Mouse (Mus musculus) testis, adult 2 months (tissue): ENCODE data around the gene Gabbr1. TPM values are rescaled to one million over a fixed set of nuclear protein-coding genes. Genes with fewer than 3 reads are reported as not detected.

Source experiments
- H3K27ac ChIP-seq: fragments of 200-500 bp; 2 replicates; pipeline ENCODE4 v1.5.1; 2012; ENCODE audit warnings: low read depth, low read length; ENCODE audit not compliant: control insufficient read depth, insufficient read depth
- H3K27me3 ChIP-seq: fragments of 200-500 bp; 2 replicates; pipeline ENCODE4 v1.6.1; 2012; ENCODE audit warnings: mild to moderate bottlenecking, low read length, moderate library complexity; ENCODE audit not compliant: control insufficient read depth, insufficient read depth
- H3K36me3 ChIP-seq: fragments of 200-500 bp; 2 replicates; pipeline ENCODE4 v1.6.1; 2012; ENCODE audit warnings: mild to moderate bottlenecking, low read length; ENCODE audit not compliant: control insufficient read depth, insufficient read depth
- H3K4me1 ChIP-seq: fragments of 200-500 bp; 2 replicates; pipeline ENCODE4 v1.6.1; 2012; ENCODE audit warnings: low read length; ENCODE audit not compliant: control insufficient read depth, insufficient read depth
- H3K4me3 ChIP-seq: fragments of 200-500 bp; 2 replicates; pipeline ENCODE4 v1.5.1; 2012; ENCODE audit warnings: low read depth, mild to moderate bottlenecking, low read length, moderate library complexity, mixed read lengths; ENCODE audit not compliant: control insufficient read depth
- CTCF ChIP-seq: fragments of 200-500 bp; IDR thresholded peaks from 2 replicates; pipeline ENCODE4 v1.5.1; 2012; ENCODE audit warnings: low read depth, mild to moderate bottlenecking, inconsistent platforms, low read length, moderate library complexity; ENCODE audit not compliant: control insufficient read depth, insufficient read depth, insufficient replicate concordance
- POLR2A ChIP-seq: fragments of 200-500 bp; IDR thresholded peaks from 2 replicates; pipeline ENCODE4 v1.6.1; 2012; ENCODE audit warnings: low read depth, mild to moderate bottlenecking, inconsistent platforms, low read length, moderate library complexity; ENCODE audit not compliant: control insufficient read depth
- polyA plus RNA-seq: library from polyadenylated mRNA; depleted of rRNA; stranded (reverse); fragments of >200 nt; gene quantifications from 2 replicates; pipeline ENCODE4 v1.2.3, GENCODE M21; 2012

Gene Gabbr1
- polyA plus RNA-seq, 1 experiment: 12.3 TPM

DNA sequence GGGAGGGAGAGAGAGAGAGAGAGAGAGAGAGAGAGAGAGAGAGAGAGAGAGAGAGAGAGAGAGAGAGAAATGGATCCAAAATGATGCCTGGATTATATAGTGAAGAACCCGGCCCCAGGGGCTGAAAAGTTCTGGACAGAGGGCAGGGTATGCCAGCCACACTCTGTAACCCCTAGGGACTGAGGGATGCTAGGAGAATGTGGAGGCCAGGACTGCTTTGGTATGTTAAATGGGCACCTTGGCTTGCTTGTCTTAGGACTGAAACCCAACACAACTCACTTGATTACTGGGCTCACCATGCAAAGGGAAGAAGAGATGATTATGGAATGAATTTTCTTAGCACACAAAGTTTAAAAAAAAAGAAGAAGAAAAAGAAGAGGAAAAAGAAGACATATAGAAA, 32.4 kb downstream of the Gabbr1 start:
- no peak for TF ChIP-seq CTCF
- no peak for TF ChIP-seq POLR2A
- H3K36me3 ChIP-seq: no peaks in the 10 kb centered on the region
- no peaks in the 10 kb centered on the region for H3K4me1 ChIP-seq
- H3K4me3 ChIP-seq: no peak overlapping the region
- H3K27ac ChIP-seq: no peak overlapping the region
- H3K27me3 ChIP-seq: no peaks in the 10 kb centered on the region

- Histone ChIP-seq H3K4me1 (no peaks in the 10 kb centered on the region), H3K4me3 (no peak overlapping the region), H3K27me3 (no peaks in the 10 kb centered on the region), H3K36me3 (no peaks in the 10 kb centered on the region), H3K27ac (no peak overlapping the region)
- TF ChIP-seq CTCF (no peak), POLR2A (no peak)
These were observed 33.2 kb downstream of the Gabbr1 start for GRCm38 (mm10) chr17:37078990-37079389.

GRCm38 (mm10) chr17:37080119-37080518, 34.4 kb downstream of the Gabbr1 start:
- H3K27me3 ChIP-seq: no peaks in the 10 kb centered on the region
- no peaks in the 10 kb centered on the region for H3K4me1 ChIP-seq
- TF ChIP-seq CTCF (no peak), POLR2A (no peak)
- H3K27ac ChIP-seq: no peak overlapping the region
- H3K36me3 ChIP-seq: no peaks in the 10 kb centered on the region
- no peak overlapping the region for H3K4me3 ChIP-seq

- Histone ChIP-seq H3K27me3 (no peaks in the 10 kb centered on the region), H3K27ac (no peak overlapping the region), H3K4me1 (no peaks in the 10 kb centered on the region), H3K4me3 (no peak overlapping the region), H3K36me3 (no peaks in the 10 kb centered on the region)
- TF ChIP-seq POLR2A: no peak
- TF ChIP-seq CTCF: no peak
These were observed 35.9 kb downstream of the Gabbr1 start for GRCm38 (mm10) chr17:37081659-37082058.

DNA sequence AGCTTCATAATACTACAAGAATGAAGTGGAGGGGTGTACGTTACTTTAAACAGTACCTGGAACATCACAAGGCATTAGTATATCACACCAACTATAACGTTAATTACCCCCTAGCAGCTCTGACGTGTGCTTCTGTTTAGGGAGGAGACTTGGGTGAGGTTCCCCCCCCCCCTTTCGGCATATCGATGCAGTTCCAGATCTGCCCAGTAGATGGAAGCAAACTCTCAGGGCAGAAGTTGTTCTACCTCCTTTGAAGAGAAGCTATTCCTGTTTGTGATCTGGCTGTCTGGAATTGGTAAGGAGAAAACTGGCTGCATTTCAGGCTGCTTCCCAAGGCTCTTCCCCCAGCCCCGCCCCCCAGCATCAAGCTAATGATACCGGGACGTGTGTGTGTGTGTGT, 37.6 kb downstream of the Gabbr1 start:
- no peaks in the 10 kb centered on the region for H3K27me3 ChIP-seq
- H3K4me1 ChIP-seq: no peaks in the 10 kb centered on the region
- no peaks in the 10 kb centered on the region for H3K36me3 ChIP-seq
- H3K27ac ChIP-seq: no peak overlapping the region
- no peak overlapping the region for H3K4me3 ChIP-seq
- TF ChIP-seq POLR2A (no peak), CTCF (peak; percentile 63; the same call in 1 of the 2 replicates)

GRCm38 (mm10) chr17:37084632-37085031, 38.9 kb downstream of the Gabbr1 start:
- Histone ChIP-seq H3K27me3 (no peaks in the 10 kb centered on the region), H3K4me1 (no peaks in the 10 kb centered on the region), H3K27ac (no peak overlapping the region), H3K36me3 (no peaks in the 10 kb centered on the region), H3K4me3 (no peak overlapping the region)
- TF ChIP-seq POLR2A (no peak), CTCF (no peak)

DNA sequence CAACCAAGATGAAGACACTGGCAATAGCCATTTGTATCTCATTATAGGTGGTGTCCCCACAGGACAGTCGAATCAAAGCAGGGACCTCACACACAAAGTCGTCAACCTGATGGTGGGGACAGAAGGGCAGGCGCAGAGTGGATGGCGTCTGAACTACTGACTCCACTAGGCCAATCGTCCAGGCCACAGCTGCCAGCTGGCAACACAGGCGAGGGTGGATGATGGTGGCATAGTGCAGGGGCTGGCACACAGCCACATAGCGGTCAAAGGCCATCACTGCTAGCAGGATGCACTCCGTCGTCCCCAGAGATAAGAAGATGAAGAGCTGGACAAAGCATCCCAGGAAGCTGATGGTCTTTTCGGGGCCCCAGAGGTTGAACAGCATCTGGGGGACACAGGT, 39.8 kb downstream of the Gabbr1 start:
- TF ChIP-seq POLR2A: no peak
- no peak for TF ChIP-seq CTCF
- no peaks in the 10 kb centered on the region for H3K4me1 ChIP-seq
- H3K36me3 ChIP-seq: no peaks in the 10 kb centered on the region
- no peak overlapping the region for H3K27ac ChIP-seq
- H3K4me3 ChIP-seq: no peak overlapping the region
- H3K27me3 ChIP-seq: no peaks in the 10 kb centered on the region

- Histone ChIP-seq H3K36me3 (no peaks in the 10 kb centered on the region), H3K4me1 (no peaks in the 10 kb centered on the region), H3K27ac (no peak within 1 kb of the TSS), H3K27me3 (no peaks in the 10 kb centered on the region), H3K4me3 (no peak within 1 kb of the TSS)
- no peak for TF ChIP-seq CTCF
- TF ChIP-seq POLR2A: no peak
These were observed 42.6 kb downstream of the Gabbr1 start, which contains the start of gene Olfr90 for GRCm38 (mm10) chr17:37088399-37088798. Gene Olfr90, minus strand, starts transcription at chr17:37088499.
